Mouse (Mus musculus): Measurements from ENCODE around the gene Gm5105.

Gene Gm5105

DNA sequence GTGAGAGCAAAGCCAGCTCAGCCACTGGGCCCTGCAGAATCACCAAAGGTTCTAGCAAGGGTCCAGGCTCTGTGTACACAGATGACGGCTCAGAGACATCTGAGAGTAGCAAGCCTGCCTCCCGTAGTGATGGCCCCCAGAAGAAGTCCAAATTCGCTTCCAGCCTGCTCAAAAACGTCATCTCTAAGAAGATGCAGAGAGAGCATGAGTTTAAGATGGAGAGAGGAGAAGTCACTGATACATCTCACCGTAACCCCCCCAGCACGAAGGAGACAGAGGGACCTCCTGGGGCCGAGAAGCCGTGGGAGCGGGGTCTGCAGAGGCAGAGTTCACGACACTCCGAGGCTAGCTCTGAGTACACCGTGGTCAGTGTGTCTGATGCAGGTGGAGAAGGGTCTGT, at the start of gene Gm5105:
TSS of gene Gm5105 (minus strand) at position 101 of the 400 bp plus-strand sequence.
- DNase-seq (ENCODE audit: low spot score in 2 of 2), result no peak

DNA sequence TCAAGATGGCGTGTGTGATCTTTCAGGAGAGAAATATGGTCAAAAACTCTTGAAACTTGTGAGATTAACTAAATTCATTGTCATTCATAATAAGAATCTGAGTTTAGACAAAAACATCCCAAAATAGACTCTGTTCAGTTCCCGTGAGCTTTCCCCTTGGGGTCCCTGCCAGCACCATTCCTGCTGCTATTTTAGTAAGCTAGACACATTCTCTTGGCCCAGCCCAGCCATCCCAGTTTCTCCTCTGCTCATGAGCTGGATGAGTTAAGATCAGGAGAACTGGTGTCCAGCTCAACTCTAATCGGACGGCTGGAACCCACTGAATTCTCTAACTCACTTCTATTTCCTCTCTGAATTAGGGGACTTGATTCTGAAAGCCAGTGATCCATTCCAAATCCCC, 49.7 kb upstream of the Gm5105 start:
- no peak for DNase-seq (ENCODE audit: low spot score in 2 of 2)

DNA sequence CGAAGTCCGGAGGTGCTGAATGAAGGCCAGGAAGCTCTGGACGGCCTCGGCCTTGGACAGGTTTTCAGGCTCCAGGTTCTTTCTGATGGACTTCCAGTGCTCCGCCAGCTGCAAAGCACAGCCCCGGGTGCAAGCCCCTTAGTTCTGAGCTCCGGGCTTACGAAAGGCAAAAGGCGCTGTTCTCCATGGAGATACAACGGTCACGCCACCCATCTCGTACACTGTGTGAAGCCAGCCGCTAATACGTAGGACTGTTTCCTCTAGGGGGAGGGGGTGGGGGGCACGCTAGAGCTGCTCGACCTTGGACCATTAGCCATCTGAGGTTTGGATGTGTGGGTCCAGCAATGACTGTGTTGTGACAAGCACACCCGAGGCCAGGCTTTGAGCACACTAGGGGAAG, 46.9 kb upstream of the Gm5105 start:
- DNase-seq (ENCODE audit: low spot score in 2 of 2), result no peak

DNA sequence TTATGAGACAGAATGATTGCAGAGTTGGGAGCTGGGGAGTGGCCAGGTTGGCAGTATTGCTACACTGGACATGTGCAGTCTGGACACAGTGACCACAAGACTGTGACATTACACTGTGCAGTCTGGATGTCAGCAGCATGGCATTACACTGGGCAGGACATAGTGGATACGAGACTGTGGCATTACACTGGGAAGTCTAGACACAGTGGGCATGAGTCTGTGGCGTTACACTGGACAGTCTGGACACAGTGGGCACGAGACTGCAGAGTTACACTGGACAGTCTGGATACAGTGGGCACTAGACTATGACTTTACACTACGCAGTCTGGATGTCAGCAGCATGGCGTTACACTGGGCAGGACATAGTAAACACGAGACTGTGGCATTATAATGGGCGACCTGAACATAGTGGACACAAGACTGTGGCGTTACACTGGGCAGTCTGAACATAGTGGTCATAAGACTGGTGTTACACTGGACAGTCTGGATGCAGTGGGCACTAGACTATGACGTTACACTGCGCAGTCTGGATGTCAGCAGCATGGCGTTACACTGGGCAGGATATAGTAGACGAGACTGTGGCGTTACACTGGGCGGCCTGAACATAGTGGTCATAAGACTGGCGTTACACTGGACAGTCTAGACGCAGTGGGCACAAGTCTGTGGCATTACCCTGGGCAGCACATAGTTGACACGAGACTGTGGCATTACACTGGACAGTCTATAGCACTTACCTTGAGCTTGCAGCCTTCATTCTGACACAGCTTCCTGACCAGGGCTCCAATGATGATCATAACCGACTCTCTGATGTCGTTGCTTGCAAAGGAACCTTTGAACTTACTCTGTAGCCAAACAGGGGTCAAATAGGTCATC, 44.0 kb upstream of the Gm5105 start:
- no peak for DNase-seq (ENCODE audit: low spot score in 2 of 2)

DNA sequence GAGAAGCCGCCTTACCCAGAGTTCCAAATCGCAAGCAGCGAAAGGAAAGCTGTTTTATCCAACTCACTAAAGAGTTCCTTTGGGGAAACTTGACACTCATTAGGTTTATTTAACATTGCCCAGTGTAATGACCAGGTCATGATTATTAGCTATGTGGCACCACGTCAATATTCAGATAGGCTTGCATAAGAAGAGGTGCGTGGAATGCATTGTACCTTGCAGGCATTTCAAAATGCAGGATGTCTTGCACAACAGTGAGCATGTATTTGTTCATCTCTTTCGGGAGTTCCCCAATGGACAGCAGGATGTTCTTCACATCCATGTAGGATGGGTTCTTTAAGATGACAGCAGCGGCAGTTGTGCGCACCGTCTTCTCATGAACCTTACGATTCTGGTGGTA, 39.7 kb upstream of the Gm5105 start:
- DNase-seq (ENCODE audit: low spot score in 2 of 2), result no peak

DNA sequence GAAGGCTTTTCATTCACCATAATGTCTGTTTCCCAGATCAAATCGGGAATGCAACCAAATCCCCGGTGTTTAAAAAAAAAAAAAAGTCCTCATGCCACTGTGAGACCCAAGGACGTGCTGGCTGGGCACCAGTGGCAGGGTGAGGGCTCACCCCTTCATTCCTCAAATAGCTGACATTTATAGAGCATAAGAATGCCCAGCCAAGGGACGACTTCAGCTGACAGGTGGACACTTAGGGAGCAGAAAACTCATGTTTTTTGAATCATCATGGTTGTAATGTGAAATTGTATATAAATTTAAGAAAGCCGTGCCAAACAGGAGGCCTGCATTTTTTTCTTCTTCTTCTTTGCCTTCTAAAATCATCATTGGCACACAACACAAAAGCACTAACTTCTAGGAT, 37.9 kb upstream of the Gm5105 start:
- DNase-seq (ENCODE audit: low spot score in 2 of 2), result no peak

DNA sequence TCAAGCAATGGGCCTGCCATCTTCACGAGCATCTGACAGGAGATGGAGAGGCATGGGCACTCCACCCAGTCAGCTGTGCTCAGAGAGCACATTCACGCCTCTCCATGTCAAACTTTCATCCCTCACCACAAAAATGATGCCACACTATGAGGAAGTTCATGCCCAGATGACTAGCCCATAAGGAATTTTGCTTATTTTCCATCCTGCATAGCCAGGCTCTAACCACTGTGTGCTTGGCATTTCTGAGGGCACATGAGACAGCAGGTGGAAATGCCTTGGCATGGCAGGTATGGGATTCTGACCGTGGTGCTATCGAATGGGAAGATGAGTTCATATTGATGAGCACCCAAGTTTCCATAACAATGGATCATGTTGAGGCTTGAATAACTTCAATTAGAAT, 36.5 kb upstream of the Gm5105 start:
- DNase-seq (ENCODE audit: low spot score in 2 of 2), result no peak

DNA sequence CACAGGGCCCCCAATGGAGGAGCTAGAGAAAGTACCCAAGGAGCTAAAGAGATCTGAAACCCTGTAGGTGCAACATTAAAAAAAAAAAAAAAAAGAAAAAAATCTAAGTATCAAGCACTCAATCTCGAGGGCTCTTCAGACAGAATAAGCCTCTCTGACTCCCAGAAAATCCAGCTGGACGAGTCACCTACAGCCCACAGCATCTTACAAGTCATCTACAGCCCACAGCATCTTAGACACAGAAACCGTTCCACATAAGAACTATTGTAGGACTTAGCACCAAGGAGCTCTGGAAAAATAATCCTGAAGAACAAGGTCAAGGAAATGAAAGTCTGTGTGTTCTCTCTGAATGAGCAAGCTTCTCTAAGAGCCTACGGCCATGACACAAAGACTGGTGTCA, 34.7 kb upstream of the Gm5105 start:
- DNase-seq (ENCODE audit: low spot score in 2 of 2), result no peak

DNA sequence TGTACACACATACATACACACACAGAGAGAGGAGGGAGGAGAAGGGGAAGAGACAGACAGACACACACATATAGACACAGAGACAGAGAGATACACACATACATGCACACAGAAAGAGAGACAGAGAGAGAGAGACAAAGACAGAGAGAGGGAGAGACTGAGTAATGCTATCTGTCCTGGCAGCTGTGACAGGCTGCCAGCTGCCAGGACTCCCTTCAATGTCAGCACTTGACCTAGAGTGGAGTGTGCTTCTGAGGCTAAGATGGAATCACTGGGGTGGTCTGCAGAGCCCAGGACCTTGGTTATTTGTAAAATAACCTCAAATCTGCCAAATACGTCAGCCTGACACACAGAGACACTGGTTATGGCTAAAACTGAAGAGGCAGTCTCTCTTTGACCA, 30.5 kb upstream of the Gm5105 start:
- no peak for DNase-seq (ENCODE audit: low spot score in 2 of 2)

DNA sequence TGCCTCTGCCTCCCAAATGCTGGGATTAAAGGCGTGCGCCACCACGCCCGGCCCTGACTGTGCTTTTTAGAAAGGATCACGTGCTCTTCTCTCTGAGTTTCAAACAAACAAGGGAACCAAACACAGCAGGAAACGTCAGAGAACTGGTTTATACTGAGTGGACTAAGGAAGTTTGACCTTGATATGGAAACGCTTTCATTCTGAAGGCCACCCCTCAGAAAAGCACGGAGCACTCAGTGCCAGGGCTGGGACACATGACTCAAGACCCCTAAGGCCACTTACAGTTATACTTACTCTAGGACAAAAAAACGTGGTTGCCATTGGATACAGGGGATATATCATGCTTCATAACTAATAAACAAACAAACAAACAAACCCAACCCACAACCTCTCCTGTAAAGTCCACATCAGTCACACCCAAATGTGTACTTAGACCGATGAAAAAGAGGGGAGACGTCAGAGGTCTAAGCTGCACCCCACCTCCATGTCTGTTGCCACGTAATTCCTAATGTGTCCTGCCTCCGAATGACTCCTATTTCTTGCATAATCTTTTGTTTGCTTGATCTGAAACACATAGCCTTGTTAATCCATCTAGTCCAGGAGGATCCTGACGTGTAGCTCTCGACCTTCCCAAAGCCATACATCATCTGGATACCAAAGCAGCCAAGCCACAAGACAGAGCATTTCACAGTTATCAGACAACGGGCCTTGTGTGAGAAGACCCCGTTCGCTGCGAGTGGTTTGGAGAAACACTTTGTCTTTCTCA, 29.3 kb upstream of the Gm5105 start:
- no peak for DNase-seq (ENCODE audit: low spot score in 2 of 2)

DNA sequence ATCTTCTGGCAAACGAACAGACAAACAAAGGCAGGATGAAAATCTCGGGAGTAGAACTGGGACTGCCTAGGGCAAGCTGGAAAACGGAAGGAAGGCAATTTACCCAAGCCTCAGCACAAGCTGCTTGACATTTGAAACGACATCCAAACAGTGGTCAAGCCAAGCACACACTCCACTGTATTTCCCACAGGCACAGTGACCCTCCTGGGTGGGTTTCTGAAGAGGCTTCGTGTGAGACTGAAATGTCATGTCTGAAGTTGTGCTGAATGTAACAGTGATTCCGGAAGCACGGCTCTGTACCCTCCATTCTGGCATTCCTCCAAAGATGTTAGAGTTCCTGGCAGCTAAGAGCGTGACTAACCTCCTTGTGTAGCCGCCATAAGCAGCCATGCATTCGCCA, 28.5 kb upstream of the Gm5105 start:
- no peak for DNase-seq (ENCODE audit: low spot score in 2 of 2)

DNA sequence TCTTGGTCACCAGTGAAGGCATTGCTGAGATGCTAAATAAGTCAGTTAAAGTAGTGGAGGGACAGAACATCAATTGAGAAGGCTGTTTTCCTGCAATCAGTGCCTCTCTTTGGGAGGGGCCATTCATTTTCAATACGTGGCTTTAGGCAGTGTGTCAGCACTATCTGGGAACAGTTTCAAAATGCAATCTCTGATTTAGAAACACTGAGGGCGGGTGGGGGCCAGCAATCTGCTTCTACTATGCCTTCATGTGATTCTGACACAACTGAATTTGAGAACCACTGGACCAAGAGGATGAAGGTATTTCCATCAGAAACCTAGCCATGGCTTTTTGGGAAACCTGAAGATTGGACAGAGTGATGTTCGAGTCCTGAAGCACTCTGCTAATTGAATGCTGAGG, 28.1 kb upstream of the Gm5105 start:
- peak; percentile 30 to 54 for DNase-seq (ENCODE audit: low spot score in 2 of 2)

DNA sequence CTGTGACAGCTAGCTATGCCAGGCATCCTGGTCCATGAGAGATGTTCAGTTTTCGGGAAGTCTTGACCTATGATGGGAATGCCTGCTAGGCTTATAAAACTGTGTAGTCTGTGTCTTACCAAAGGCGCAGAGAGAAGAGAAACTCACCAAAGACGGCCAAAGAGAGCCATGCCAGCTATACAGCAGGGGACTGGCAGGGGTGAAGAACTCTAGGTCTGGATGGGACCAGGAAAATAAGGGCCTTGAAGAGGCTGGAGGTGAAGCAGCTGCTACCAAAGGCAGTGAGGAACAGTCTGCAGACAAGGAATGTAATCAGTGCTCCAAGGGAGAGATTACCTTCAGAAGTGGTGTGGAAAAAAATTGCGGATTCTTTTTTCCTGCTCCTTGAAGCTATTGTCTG, 16.7 kb upstream of the Gm5105 start:
- DNase-seq (ENCODE audit: low spot score in 2 of 2), result no peak

DNA sequence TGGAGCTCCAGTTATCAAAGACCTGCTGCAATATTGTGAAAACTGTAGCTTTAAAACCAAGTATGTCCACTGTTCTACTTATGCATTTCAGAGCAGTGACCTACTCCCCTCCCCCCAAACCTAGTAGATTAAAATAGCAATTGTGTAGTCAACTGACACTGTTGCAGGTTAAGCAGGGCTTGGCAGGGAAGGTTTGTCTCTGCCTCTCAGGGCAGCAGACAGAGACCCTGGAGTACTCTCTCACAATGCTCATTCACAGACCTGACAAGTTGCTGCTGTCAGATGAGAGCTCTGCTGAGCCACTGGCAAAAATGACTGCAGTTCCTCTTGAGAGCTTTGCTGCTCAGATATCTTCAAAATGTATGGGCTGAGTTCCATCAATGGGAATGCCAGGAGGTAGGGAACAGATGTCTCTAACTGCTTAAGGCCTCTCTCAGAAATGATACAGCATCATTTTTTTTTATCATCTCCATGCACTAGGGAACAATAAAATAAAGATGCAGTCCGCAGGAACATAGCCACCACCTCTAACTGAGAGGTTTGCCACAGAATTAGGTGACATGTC, 16.0 kb upstream of the Gm5105 start:
- peak in 1 of 2 experiments; percentile 44 for DNase-seq (ENCODE audit: low spot score in 2 of 2)

DNA sequence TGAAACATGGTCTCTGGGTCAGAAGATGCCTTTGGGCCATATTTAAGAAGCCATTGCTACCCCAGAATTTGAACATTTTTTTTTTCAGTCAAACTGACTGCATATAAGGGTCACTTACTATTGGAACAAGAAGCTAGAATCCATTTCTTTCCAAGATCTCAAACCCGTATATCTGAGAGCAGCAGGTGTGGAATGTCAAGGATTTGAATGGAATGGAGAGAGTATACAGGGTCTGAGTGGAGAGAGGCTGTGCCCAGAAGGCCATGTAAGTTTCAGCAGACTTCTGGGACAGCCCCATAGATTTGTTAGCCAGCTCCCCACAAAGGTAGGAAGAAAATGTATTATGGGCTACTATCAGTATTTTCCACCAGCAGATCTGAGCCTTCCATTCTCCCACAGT, 11.5 kb upstream of the Gm5105 start:
- no peak for DNase-seq (ENCODE audit: low spot score in 2 of 2)

DNA sequence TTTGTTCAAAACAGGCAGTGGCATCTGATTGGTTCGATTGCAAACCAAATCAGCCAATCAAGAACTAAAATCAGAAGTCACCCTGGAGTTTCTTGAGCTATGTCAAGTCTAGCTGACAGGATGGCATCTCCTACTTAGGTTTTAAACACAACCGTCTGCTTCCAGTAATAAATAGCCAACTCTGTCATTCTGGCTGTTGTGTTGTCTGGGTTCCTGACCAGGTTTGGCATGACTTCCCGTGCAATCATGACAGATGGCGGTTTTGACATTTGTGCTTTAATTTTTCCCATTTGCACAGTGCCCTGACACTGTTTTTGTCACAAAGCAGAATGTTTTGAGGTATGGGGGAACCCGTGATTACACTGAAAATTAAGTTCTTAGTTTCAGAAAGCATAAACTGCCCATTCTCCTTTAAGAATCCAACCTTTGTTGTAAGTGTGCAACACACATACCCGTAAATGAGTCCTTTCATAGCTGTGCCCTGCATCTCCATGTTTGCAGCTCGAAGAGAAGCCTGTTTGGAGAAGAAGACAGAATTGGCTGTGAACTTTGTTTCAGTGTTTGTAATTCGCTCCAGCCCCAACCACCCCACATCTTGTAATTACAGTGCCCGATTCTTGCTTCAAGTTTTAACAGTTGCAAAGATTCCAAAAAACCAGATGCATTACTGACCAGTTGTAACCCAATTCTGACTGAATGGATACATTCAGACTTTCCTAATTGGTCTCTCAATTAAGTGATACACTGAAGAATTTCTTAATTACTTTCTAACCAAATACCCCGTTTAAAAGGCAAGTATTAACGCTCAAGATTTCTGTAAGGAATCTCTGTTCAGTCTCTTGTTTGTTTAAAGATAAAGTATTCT, 10.5 kb upstream of the Gm5105 start:
- no peak for DNase-seq (ENCODE audit: low spot score in 2 of 2)

DNA sequence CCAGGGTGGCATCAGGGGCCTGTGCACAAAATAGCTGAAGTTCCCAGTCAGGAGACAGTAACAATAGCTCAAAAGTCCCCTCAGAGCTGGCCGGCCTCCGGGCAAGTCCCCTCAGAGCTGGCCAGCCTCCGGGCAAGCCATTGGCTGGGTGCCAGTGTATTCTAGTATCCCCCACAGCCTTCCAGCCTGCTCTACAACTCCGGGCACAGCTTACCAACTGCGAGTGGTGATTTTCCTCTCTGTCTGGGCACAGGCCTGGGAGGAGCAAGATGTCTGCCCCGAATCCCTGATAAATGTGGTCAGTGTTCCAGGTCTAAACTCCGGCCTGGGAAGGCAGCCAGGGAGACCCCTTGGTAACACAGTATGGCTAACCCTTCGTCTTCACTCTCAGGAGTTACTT, 8.0 kb upstream of the Gm5105 start:
- no peak for DNase-seq (ENCODE audit: low spot score in 2 of 2)

DNA sequence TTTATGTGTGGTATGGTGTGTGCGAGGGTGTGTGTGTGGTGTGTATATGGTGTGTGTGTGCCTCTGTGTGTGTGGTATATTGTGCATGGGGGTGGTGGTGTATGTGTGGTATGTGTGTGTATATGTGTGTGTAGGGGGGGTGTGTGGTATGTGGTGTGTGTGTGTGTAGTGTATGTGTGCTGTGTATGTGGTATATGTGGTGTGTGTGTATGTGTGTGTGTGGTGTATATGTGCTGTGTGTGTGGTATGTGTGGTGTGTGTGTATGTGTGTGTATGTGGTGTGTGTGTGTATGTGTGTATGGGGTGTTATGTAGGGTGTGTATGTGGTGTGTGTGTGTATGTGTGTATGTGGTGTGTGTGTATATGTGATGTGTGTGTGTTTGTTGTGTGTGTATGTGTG, 7.0 kb upstream of the Gm5105 start:
- DNase-seq (ENCODE audit: low spot score in 2 of 2), result no peak

DNA sequence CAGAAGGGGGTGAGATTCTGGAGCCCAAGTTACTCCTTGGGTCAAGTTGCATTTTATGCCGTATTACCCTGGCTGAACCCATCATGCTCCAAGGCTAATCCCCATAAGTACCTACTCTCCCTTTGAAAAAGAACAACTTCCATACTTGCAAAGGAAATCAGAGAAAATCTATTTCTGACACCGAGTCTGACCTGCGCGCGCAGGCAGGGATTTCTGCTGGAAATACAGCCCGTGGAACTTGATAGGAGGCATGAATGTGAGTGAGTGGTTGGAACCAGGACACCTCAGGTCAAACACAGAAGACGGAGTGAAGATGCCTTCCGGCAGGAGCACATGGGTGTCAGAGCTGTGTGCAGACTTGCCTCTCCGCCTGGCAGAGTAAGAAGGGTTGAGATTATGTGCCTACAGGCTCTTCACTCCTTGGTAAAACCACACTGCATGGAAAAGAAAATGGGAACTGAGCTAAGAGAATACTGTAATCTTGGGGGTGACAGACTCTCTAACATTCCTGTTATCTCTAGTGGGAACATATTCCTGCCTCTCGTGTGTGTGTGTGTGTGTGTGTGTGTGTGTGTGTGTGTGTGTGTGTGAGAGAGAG, 4.4 kb upstream of the Gm5105 start:
- DNase-seq (ENCODE audit: low spot score in 2 of 2), result no peak

DNA sequence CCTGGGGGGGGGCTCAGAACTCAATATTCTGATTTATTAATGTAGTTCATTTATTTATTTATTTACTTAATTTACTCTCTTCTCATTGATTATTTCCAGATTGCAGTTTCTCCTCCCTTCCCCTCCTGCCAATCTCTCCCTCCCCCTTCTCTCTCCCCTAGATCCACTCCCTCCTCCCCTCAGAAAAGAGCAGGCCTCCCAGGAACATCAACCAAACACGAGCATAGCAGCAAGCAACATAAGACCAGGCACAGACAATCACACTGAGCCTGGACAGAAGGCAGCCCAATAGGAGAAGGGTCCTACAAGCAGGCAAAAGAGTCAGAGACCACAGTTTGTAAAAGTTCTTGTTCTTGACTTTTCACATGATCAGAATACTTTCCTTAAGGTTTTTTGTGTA, 3.8 kb upstream of the Gm5105 start:
- DNase-seq (ENCODE audit: low spot score in 2 of 2), result no peak

DNA sequence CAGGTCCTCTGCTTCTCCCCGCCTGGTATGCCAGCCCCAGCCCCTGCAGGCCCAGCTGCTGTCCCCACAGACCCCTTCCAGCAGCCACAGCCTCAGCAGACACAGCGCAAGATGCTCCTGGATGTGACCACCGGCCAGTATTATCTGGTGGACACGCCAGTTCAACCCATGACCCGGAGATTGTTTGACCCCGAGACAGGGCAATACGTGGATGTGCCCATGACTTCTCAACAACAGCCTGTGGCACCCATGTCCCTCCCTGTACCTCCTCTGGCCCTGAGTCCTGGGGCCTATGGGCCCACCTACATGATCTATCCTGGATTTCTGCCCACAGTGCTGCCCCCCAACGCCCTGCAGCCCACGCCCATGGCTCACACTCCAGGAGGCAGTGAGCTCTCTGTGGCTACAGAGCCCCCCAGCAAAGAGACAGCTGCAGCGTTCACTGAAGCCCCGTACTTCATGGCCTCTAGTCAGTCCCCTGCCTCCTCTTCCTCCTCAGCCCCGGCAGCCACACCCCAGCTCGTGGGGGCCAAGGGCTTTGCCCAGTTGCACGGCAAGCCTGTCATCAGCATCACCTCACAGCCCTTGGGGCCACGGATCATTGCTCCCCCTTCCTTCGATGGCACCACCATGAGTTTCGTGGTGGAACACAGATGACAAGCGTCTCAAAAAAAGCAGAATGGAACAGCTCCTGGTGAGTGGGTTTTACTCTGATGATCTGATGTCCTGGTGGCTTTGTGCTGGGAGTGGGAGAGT, 2.7 kb upstream of the Gm5105 start:
- DNase-seq (ENCODE audit: low spot score in 2 of 2), result no peak
